Mouse (Mus musculus): ENCODE results near the gene Ildr2.

DNA sequence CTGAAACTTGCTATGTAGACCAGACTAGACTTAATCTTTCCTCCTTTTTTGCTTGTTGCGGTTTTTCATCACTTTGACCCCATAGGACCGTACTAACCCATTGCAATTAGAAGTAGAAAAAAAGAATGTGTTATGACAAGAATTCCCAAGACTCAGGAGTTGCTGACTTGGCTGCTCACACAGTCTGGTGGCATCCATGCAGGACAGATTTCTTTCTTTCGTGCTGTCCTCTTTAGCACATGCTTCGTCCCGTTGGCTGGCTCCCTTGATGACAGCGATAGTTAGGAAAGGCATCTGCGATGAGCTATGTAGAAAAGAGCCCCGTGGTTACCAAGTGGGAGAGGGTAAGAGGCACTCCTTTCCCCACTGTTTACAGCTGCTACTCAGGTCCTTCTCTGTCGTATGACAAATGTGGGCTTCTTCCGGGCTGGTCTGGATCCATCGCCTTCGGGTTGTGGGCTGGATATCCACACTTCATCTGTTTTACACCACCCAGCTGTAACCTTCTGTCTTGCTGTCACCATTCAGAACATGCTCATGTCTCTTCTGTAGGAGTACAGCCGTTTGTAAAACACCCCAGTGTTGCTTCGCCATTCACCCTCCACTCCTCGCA, 43.7 kb downstream of the Ildr2 start:
- TF ChIP-seq CTCF (IDR thresholded peaks at IDR 0.05; ENCODE audit: low read depth) (no peak), EP300 (IDR thresholded peaks at IDR 0.05; ENCODE audit: low read depth) (no peak)
